Mouse (Mus musculus) intestine, embryonic 14.5 days (tissue): ENCODE measurements around the gene Cyb561d2. TPM values are rescaled to one million over a fixed set of nuclear protein-coding genes. Genes with fewer than 3 reads are reported as not detected.
"Not testable (repeated sequence)": the region's sequence is repeated elsewhere in the genome, so short reads cannot be mapped to it uniquely, and the experiment has no call there.

Source experiments
- ATAC-seq: fragments of 200-750 bp; cut with Nextera tagmentation; replicated peaks from 2 replicates; pipeline ENCODE4 v1.8.0; 2017; ENCODE audit warnings: low read depth, moderate number of reproducible peaks, moderate TSS enrichment, moderate library complexity; ENCODE audit not compliant: low FRiP score, low TSS enrichment
- DNase-seq: peaks from one replicate; pipeline ENCODE4 v3.0.0-alpha.2; 2018; ENCODE audit warnings: low spot score
- H3K27ac ChIP-seq: fragments of 300-500 bp; sonication (generic); 2 replicates; pipeline ENCODE4 v1.5.1; 2014; ENCODE audit warnings: low read depth, mild to moderate bottlenecking, control low read depth
- H3K27me3 ChIP-seq: fragments of 300-500 bp; sonication (generic); replicated peaks from 2 replicates; pipeline ENCODE4 v1.6.1; 2014; ENCODE audit warnings: low read length, control low read depth; ENCODE audit not compliant: control insufficient read depth, insufficient read depth
- H3K36me3 ChIP-seq: fragments of 300-500 bp; sonication (generic); 2 replicates; pipeline ENCODE4 v1.6.1; 2014; ENCODE audit warnings: low read length, control low read depth; ENCODE audit not compliant: control insufficient read depth, insufficient read depth
- H3K4me1 ChIP-seq: fragments of 300-500 bp; sonication (generic); replicated peaks from 2 replicates; pipeline ENCODE4 v1.6.1; 2014; ENCODE audit warnings: low read length, control low read depth, mixed read lengths; ENCODE audit not compliant: control insufficient read depth, insufficient read depth
- H3K4me2 ChIP-seq: fragments of 300-500 bp; sonication (generic); 2 replicates; pipeline ENCODE4 v1.6.1; 2014; ENCODE audit warnings: low read length
- H3K4me3 ChIP-seq: fragments of 300-500 bp; sonication (generic); 2 replicates; pipeline ENCODE4 v1.5.1; 2014; ENCODE audit warnings: low read depth, low read length, control low read depth, mixed read lengths
- H3K9ac ChIP-seq: fragments of 300-500 bp; sonication (generic); 2 replicates; pipeline ENCODE4 v1.6.1; 2014; ENCODE audit warnings: mild to moderate bottlenecking, low read length
- H3K9me3 ChIP-seq: fragments of 300-500 bp; sonication (generic); 2 replicates; pipeline ENCODE4 v1.6.1; 2016; ENCODE audit warnings: low read length, control low read depth; ENCODE audit not compliant: control insufficient read depth
- WGBS: fragments of 180-500 bp; shearing (Covaris S2); extraction: QIAGEN DNeasy Blood & Tissue Kit; methylation state at CpG from one replicate; pipeline ENCODE4 v1.1.7; 2014; 5-methylcytosine and 5-hydroxymethylcytosine counted together
- polyA plus RNA-seq: library from polyadenylated mRNA; unstranded; fragments of >200 nt; fragmentation: Nextera tagmentation; extraction: Ambion mirVana; gene quantifications from 2 replicates; pipeline ENCODE4 v1.2.1, GENCODE M21; 2014

The Cyb561d2 gene
- polyA plus RNA-seq, 1 experiment from 2014 or later, result 27.1 TPM

- peaks cover 36% of the 10 kb centered on the region for H3K36me3 ChIP-seq
- no peak overlapping the region for H3K4me3 ChIP-seq
- peak overlapping the region; percentile 66 for H3K27ac ChIP-seq
- no peaks in the 10 kb centered on the region for H3K27me3 ChIP-seq
- H3K9me3 ChIP-seq, result no peaks in the 10 kb centered on the region
- peak; percentile 72 for ATAC-seq
- no peak for DNase-seq
- WGBS, result 74% methylated on average over 14 of the region's 14 CpGs
- no peak overlapping the region for H3K9ac ChIP-seq
- peaks cover 16% of the 10 kb centered on the region for H3K4me1 ChIP-seq
- H3K4me2 ChIP-seq, result no peak overlapping the region
These were observed 33.8 kb upstream of the Cyb561d2 start for GRCm38 (mm10) chr9:107575579-107576356.

DNA sequence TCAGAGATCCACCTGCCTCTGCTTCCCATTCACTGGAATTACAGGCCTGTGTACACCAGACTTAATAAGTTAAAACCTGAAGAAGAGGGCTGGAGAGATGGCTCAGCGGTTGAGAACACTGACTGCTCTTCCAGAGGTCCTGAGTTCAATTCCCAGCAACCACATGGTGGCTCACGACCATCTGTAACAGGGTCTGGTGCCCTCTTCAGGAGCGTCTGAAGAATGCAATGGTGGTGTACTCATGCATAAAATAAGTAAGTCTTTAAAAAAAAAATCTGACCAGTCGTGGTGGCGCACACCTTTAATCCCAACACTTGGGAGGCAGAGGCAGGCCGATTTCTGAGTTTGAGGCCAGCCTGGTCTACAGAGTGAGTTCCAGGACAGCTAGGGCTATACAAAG is 31.8 kb upstream of the Cyb561d2 start:
- not testable (repeated sequence) for H3K4me3 ChIP-seq, H3K9me3 ChIP-seq, H3K9ac ChIP-seq, DNase-seq, H3K27ac ChIP-seq, ATAC-seq, H3K4me2 ChIP-seq, H3K27me3 ChIP-seq
- 82% methylated on average over 6 of the region's 6 CpGs for WGBS
- peaks cover 39% of the 10 kb centered on the region for H3K36me3 ChIP-seq
- H3K4me1 ChIP-seq, result peaks cover 25% of the 10 kb centered on the region

DNA sequence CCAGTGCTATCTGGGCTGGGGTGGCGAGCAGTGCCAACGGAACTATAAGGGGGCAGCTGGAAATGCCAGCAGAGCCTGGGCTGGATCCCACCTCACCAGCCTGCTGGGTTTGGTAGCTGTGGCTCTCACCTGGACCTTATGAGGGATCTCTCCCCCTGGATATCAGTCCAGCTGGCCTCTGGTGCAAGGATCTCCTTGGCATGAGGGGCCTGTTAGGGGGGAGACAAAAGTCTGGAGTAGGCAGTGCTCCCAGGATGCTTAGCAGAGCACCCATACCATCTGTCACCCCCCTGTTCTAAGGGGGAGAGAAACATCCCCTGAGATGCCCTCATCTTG is 30.3 kb upstream of the Cyb561d2 start:
- no peak overlapping the region for H3K4me2 ChIP-seq
- peaks cover 39% of the 10 kb centered on the region for H3K36me3 ChIP-seq
- DNase-seq (no peak), ATAC-seq (no peak)
- no peak overlapping the region for H3K27ac ChIP-seq
- WGBS, result 100% methylated on average over 2 of the region's 2 CpGs
- H3K9ac ChIP-seq, result no peak overlapping the region
- peaks cover 32% of the 10 kb centered on the region for H3K4me1 ChIP-seq
- H3K27me3 ChIP-seq, result no peaks in the 10 kb centered on the region
- H3K9me3 ChIP-seq, result no peaks in the 10 kb centered on the region
- no peak overlapping the region for H3K4me3 ChIP-seq

DNA sequence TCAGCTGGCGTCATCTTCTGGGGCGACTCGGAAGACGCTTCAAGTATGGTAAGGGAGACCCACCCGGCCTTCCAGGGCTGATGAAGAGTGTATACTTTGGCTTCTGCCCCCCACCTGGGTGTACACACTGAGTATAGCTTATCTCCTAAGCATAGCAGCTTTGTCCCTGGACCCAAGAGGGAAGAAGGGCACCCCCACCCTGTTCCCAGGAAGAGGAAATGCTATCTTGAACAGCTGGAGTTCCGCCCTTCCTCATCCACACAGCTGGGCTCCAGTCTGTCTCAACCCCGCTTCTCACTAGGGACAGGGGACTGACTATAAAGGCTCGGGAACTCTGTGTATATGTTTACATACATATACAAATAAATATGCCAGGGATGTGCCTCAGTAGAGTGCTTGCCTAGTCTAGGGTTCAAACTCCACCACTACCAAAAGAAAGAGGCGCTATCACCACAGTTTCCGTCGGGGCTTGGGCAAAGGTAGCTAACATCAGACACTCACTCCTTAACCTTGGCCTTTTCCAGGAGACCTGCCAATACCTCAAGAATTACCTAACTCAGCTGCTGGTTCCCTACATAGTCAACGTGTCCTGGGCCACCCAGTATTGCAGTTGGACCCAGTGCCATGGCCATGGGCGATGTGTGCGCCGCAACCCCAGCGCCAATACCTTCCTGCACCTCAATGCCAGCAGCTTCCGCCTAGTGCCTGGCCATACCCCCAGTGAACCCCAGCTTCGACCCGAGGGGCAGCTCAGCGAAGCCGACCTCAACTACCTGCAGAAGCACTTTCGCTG is 29.7 kb upstream of the Cyb561d2 start:
- H3K27me3 ChIP-seq, result no peaks in the 10 kb centered on the region
- no peak overlapping the region for H3K27ac ChIP-seq
- H3K9me3 ChIP-seq, result no peaks in the 10 kb centered on the region
- no peak overlapping the region for H3K4me2 ChIP-seq
- H3K36me3 ChIP-seq, result peaks cover 39% of the 10 kb centered on the region
- no peak for DNase-seq
- no peak overlapping the region for H3K4me3 ChIP-seq
- H3K9ac ChIP-seq, result no peak overlapping the region
- H3K4me1 ChIP-seq, result peaks cover 29% of the 10 kb centered on the region
- WGBS, result 90% methylated on average over 22 of the region's 22 CpGs
- no peak for ATAC-seq

DNA sequence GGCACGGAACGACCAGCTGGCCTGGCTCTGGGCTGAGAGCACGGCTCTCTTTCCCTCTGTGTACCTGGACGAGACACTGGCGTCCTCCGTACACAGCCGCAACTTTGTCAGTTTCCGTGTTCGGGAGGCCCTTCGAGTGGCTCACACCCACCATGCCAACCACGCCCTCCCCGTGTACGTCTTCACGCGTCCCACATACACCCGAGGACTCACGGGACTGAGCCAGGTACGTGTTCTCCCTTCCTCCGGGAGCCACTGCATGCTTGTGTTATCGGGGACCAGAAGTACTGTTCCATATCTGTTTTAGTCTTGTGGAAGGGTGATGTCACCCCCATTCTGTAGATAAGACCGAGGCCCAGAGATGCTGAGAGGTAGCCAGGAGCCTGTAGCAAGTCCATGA is 28.9 kb upstream of the Cyb561d2 start:
- no peak for DNase-seq
- Histone ChIP-seq H3K9me3 (no peaks in the 10 kb centered on the region), H3K9ac (no peak overlapping the region; the same call in 1 of the 2 replicates), H3K27me3 (no peaks in the 10 kb centered on the region), H3K27ac (no peak overlapping the region), H3K36me3 (peaks cover 39% of the 10 kb centered on the region), H3K4me3 (peak overlapping the region; percentile 70; the same call in 1 of the 2 replicates), H3K4me1 (peaks cover 29% of the 10 kb centered on the region), H3K4me2 (peak overlapping the region; percentile 95)
- WGBS, result 84% methylated on average over 21 of the region's 21 CpGs
- no peak for ATAC-seq

- Histone ChIP-seq H3K4me3 (peak overlapping the region; percentile 70), H3K27ac (peak overlapping the region; percentile 80; the same call in 1 of the 2 replicates), H3K9me3 (no peaks in the 10 kb centered on the region), H3K4me1 (peaks cover 29% of the 10 kb centered on the region), H3K36me3 (peaks cover 39% of the 10 kb centered on the region), H3K27me3 (no peaks in the 10 kb centered on the region), H3K4me2 (peak overlapping the region; percentile 95), H3K9ac (peak overlapping the region; percentile 71)
- ATAC-seq (no peak), DNase-seq (no peak)
- WGBS, result 42% methylated on average over 13 of the region's 13 CpGs
These were observed 28.0 kb upstream of the Cyb561d2 start for GRCm38 (mm10) chr9:107570016-107570415.

DNA sequence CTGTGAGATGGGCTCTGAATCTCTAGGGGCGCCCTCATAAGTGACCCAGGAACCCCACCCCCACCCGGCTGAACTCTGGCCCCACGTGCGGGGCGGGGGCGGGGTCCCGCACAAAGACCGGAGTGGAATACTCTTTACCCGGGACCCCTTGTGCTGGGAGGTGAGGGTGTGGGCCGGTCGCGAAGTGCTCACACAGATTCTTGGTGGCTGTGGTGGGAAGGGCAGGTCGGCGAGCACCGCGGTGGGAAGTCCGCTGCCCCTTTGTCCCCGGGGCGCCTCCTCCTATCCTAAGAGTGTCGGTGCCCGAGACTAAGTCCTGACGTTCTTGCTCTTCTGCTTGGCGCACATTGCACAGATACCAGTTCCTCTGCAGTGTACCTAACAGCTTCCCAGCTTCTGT is 27.3 kb upstream of the Cyb561d2 start:
- ATAC-seq (peak; percentile 29), DNase-seq (no peak)
- Histone ChIP-seq H3K9ac (peak overlapping the region; percentile 71), H3K27ac (peak overlapping the region; percentile 80), H3K4me2 (peak overlapping the region; percentile 95), H3K4me1 (peaks cover 29% of the 10 kb centered on the region), H3K36me3 (peaks cover 42% of the 10 kb centered on the region), H3K4me3 (peak overlapping the region; percentile 70), H3K9me3 (no peaks in the 10 kb centered on the region), H3K27me3 (no peaks in the 10 kb centered on the region)
- 0% methylated on average over 23 of the region's 23 CpGs for WGBS

GRCm38 (mm10) chr9:107568331-107569261 is 26.6 kb upstream of the Cyb561d2 start:
- under 1% methylated on average over 41 of the region's 41 CpGs for WGBS
- H3K4me2 ChIP-seq, result peak overlapping the region; percentile 95
- H3K4me1 ChIP-seq, result peaks cover 35% of the 10 kb centered on the region
- H3K27ac ChIP-seq, result peak overlapping the region; percentile 80
- H3K4me3 ChIP-seq, result peak overlapping the region; percentile 70
- H3K9ac ChIP-seq, result peak overlapping the region; percentile 71
- H3K36me3 ChIP-seq, result peaks cover 40% of the 10 kb centered on the region
- H3K27me3 ChIP-seq, result no peaks in the 10 kb centered on the region
- no peaks in the 10 kb centered on the region for H3K9me3 ChIP-seq
- DNase-seq (peak; percentile 94), ATAC-seq (peak; percentile 81)
